Mouse (Mus musculus): ENCODE results near the gene 1700001P01Rik. TPM values are rescaled to one million over a fixed set of nuclear protein-coding genes. Genes with fewer than 3 reads are reported as not detected.

Gene 1700001P01Rik
- polyA plus RNA-seq, 2 experiments = 0.08 TPM; not detected in 1

DNA sequence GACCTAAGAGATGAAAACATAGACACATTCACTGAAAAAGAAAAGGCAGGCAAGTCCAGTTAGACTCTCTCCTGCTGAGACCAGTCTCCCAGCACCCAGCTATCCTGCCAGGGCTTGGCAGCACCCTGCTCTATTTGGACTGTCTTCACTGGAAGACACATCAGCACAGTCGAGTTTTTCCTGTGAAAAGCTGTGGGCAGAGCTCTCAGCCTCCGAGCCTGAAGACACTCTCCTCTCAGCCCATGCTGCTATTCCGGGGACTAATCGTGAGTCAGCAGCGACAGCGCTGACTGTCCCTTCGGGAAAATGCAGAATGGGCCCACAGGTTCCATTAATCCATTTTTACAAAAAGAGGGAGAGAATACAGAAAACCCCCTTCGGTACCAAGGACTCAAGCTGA is 22.4 kb downstream of the 1700001P01Rik start:
- ATAC-seq (ENCODE audit: insufficient read depth) (no peak), DNase-seq (ENCODE audit: low read depth in 3 of 3, low spot score in 3 of 3) (no peak)
- no peak overlapping the region for H3K27ac ChIP-seq
- 89% methylated on average over 8 of the region's 8 CpGs for WGBS (ENCODE audit: insufficient replicate concordance)
- H3K9me3 ChIP-seq (ENCODE audit: control insufficient read depth, low read length) = no peaks in the 10 kb centered on the region
- H3K4me1 ChIP-seq (replicated peaks; ENCODE audit: control insufficient read depth in 2 of 2, insufficient read depth in 2 of 2, low read length in 1 of 2) = peaks cover 0 to 7% of the 10 kb centered on the region in 2 experiments; a peak in 2 of 4 replicates
- no peaks in the 10 kb centered on the region for H3K27me3 ChIP-seq (ENCODE audit: control insufficient read depth, insufficient read depth, low read length)
- no peak overlapping the region for H3K9ac ChIP-seq (replicated peaks)
- no peak overlapping the region for H3K4me3 ChIP-seq (ENCODE audit: insufficient read depth in 1 of 2, low read depth in 2 of 2, low read length in 2 of 2)
- TF ChIP-seq EP300 (IDR thresholded peaks at IDR 0.05; ENCODE audit: low read depth) (no peak), CTCF (IDR thresholded peaks at IDR 0.05; ENCODE audit: low read depth) (no peak)
- peaks cover 33% of the 10 kb centered on the region for H3K36me3 ChIP-seq (replicated peaks; ENCODE audit: control insufficient read depth, insufficient read depth, low read depth)
- H3K4me2 ChIP-seq (ENCODE audit: low read depth) = no peak overlapping the region

GRCm38 (mm10) chr11:97748496-97748895 is 27.2 kb downstream of the 1700001P01Rik start:
- WGBS (ENCODE audit: insufficient replicate concordance) = 79% methylated on average over 5 of the region's 5 CpGs
- no peak for DNase-seq (ENCODE audit: low read depth in 3 of 3, low spot score in 3 of 3)
- no peak overlapping the region for H3K27ac ChIP-seq

GRCm38 (mm10) chr11:97747773-97748172 is 27.9 kb downstream of the 1700001P01Rik start:
- Histone ChIP-seq H3K4me3 (ENCODE audit: insufficient read depth in 1 of 2, low read depth in 2 of 2, low read length in 2 of 2) (no peak overlapping the region), H3K4me1 (replicated peaks; ENCODE audit: control insufficient read depth in 2 of 2, insufficient read depth in 2 of 2, low read length in 1 of 2) (peaks cover 4 to 18% of the 10 kb centered on the region in 2 experiments; a peak in 3 of 4 replicates), H3K36me3 (replicated peaks; ENCODE audit: control insufficient read depth, insufficient read depth, low read depth) (peaks cover 27% of the 10 kb centered on the region), H3K27me3 (ENCODE audit: control insufficient read depth, insufficient read depth, low read length) (no peaks in the 10 kb centered on the region), H3K4me2 (ENCODE audit: low read depth) (no peak overlapping the region), H3K9ac (replicated peaks) (no peak overlapping the region), H3K27ac (no peak overlapping the region), H3K9me3 (ENCODE audit: control insufficient read depth, low read length) (no peaks in the 10 kb centered on the region)
- WGBS (ENCODE audit: insufficient replicate concordance) = 87% methylated on average over 8 of the region's 8 CpGs
- ATAC-seq (ENCODE audit: insufficient read depth) (no peak), DNase-seq (ENCODE audit: low read depth in 3 of 3, low spot score in 3 of 3) (no peak)
- TF ChIP-seq CTCF (IDR thresholded peaks at IDR 0.05; ENCODE audit: low read depth) (no peak), EP300 (IDR thresholded peaks at IDR 0.05; ENCODE audit: low read depth) (no peak)

More at GRCm38 (mm10) chr11:97748496-97748895, 27.2 kb downstream of the 1700001P01Rik start:
- Histone ChIP-seq H3K4me2 (ENCODE audit: low read depth) (no peak overlapping the region), H3K36me3 (replicated peaks; ENCODE audit: control insufficient read depth, insufficient read depth, low read depth) (peaks cover 32% of the 10 kb centered on the region), H3K4me1 (replicated peaks; ENCODE audit: control insufficient read depth in 2 of 2, insufficient read depth in 2 of 2, low read length in 1 of 2) (peaks cover 0 to 11% of the 10 kb centered on the region in 2 experiments; a peak in 2 of 4 replicates), H3K27me3 (ENCODE audit: control insufficient read depth, insufficient read depth, low read length) (no peaks in the 10 kb centered on the region), H3K4me3 (ENCODE audit: insufficient read depth in 1 of 2, low read depth in 2 of 2, low read length in 2 of 2) (no peak overlapping the region), H3K9me3 (ENCODE audit: control insufficient read depth, low read length) (no peaks in the 10 kb centered on the region), H3K9ac (replicated peaks) (no peak overlapping the region)
- TF ChIP-seq EP300 (IDR thresholded peaks at IDR 0.05; ENCODE audit: low read depth) (no peak), CTCF (IDR thresholded peaks at IDR 0.05; ENCODE audit: low read depth) (no peak)
- ATAC-seq (ENCODE audit: insufficient read depth) = no peak

DNA sequence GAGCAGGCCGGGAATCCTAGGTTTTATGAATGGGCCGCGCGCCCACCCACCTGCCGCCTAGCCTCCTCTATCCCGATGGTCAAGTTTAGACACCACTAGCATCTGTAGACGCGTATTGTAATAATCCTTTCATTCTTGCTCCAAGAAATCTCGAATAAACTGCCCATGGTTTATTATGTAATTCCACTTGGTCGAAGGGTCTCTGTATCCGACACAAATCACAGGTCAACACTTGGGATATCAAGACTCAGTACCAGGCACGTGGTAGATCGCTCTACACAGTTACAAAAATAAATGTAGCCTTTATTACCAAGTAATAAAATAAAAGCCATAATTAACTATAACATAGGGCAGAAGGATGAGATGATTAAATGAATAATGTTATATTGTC is 30.4 kb downstream of the 1700001P01Rik start:
- ATAC-seq (ENCODE audit: insufficient read depth) = no peak
- H3K4me1 ChIP-seq (replicated peaks; ENCODE audit: control insufficient read depth in 2 of 2, insufficient read depth in 2 of 2, low read length in 1 of 2) = peaks cover 6 to 22% of the 10 kb centered on the region in 2 experiments; a peak in 3 of 4 replicates
- WGBS (ENCODE audit: insufficient replicate concordance) = 6% methylated on average over 13 of the region's 13 CpGs
- H3K9ac ChIP-seq (replicated peaks) = peak overlapping the region; percentile 6
- H3K27me3 ChIP-seq (ENCODE audit: control insufficient read depth, insufficient read depth, low read length) = no peaks in the 10 kb centered on the region
- DNase-seq (ENCODE audit: low read depth in 3 of 3, low spot score in 3 of 3) = no peak
- H3K4me2 ChIP-seq (ENCODE audit: low read depth) = peak overlapping the region; percentile 73
- H3K9me3 ChIP-seq (ENCODE audit: control insufficient read depth, low read length) = no peaks in the 10 kb centered on the region
- H3K36me3 ChIP-seq (replicated peaks; ENCODE audit: control insufficient read depth, insufficient read depth, low read depth) = peaks cover 13% of the 10 kb centered on the region
- no peak for TF ChIP-seq EP300 (IDR thresholded peaks at IDR 0.05; ENCODE audit: low read depth)
- TF ChIP-seq CTCF (IDR thresholded peaks at IDR 0.05; ENCODE audit: low read depth) = no peak
- H3K27ac ChIP-seq = no peak overlapping the region
- peak overlapping the region; percentile 71 to 87 for H3K4me3 ChIP-seq (ENCODE audit: insufficient read depth in 1 of 2, low read depth in 2 of 2, low read length in 2 of 2)

GRCm38 (mm10) chr11:97744718-97745330 is 30.9 kb downstream of the 1700001P01Rik start:
- peaks cover 6 to 22% of the 10 kb centered on the region in 2 experiments; a peak in 3 of 4 replicates for H3K4me1 ChIP-seq (replicated peaks; ENCODE audit: control insufficient read depth in 2 of 2, insufficient read depth in 2 of 2, low read length in 1 of 2)
- no peaks in the 10 kb centered on the region for H3K9me3 ChIP-seq (ENCODE audit: control insufficient read depth, low read length)
- no peak for TF ChIP-seq CTCF (IDR thresholded peaks at IDR 0.05; ENCODE audit: low read depth)
- TF ChIP-seq EP300 (IDR thresholded peaks at IDR 0.05; ENCODE audit: low read depth) = peak; percentile 56
- under 1% methylated on average over 45 of the region's 57 CpGs for WGBS (ENCODE audit: insufficient replicate concordance)
- H3K36me3 ChIP-seq (replicated peaks; ENCODE audit: control insufficient read depth, insufficient read depth, low read depth) = peaks cover 10% of the 10 kb centered on the region
- ATAC-seq (ENCODE audit: insufficient read depth) (peak; percentile 90), DNase-seq (ENCODE audit: low read depth in 3 of 3, low spot score in 3 of 3) (peak; percentile 99)
- peak overlapping the region; percentile 38; the same call in 1 of the 2 replicates for H3K27ac ChIP-seq
- no peaks in the 10 kb centered on the region for H3K27me3 ChIP-seq (ENCODE audit: control insufficient read depth, insufficient read depth, low read length)
- H3K9ac ChIP-seq (replicated peaks) = peak overlapping the region; percentile 75
- peak overlapping the region; percentile 71 to 87 for H3K4me3 ChIP-seq (ENCODE audit: insufficient read depth in 1 of 2, low read depth in 2 of 2, low read length in 2 of 2)
- H3K4me2 ChIP-seq (ENCODE audit: low read depth) = peak overlapping the region; percentile 91

Measured in liver, embryonic 14.5 days (tissue).